Mouse (Mus musculus): Measurements from ENCODE around the gene Amer3. TPM values are rescaled to one million over a fixed set of nuclear protein-coding genes. Genes with fewer than 3 reads are reported as not detected.

Gene Amer3
- polyA plus RNA-seq, 1 experiment from 2014 or later, result 0.31 TPM

DNA sequence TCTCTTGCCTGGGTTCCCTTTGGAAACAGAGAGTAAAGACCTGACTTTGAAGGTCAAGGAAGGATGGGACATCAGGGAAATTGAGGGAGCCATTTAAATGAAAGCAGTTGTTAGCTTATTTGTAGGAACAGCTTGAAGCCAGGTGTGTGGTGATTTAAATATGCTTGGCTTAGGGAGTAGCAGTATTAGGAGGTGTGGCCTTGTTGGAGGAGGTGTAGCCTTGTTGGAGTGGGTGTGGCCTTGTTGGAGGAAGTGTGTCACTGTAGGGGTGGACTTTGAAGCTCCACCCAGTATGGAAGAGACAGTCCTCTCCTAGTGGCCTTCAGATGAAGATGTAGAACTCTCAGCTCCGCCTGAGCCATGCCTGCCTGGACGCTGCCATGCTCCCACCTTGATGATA is 9.6 kb upstream of the Amer3 start:
- no peaks in the 10 kb centered on the region for H3K36me3 ChIP-seq (ENCODE audit: control insufficient read depth, insufficient read depth)
- no peaks in the 10 kb centered on the region for H3K27me3 ChIP-seq (replicated peaks; ENCODE audit: control insufficient read depth, insufficient read depth, low read length)
- ATAC-seq, result no peak
- H3K9me3 ChIP-seq (ENCODE audit: control insufficient read depth), result no peaks in the 10 kb centered on the region
- WGBS, result 95% methylated on average over 2 of the region's 2 CpGs
- no peak overlapping the region for H3K4me3 ChIP-seq (ENCODE audit: low read depth, low read length)
- no peak overlapping the region for H3K9ac ChIP-seq (ENCODE audit: low read depth, low read length)
- TF ChIP-seq CTCF (IDR thresholded peaks at IDR 0.05; ENCODE audit: low read depth), result no peak
- H3K4me2 ChIP-seq (replicated peaks; ENCODE audit: low read depth), result no peak overlapping the region
- no peaks in the 10 kb centered on the region for H3K4me1 ChIP-seq (replicated peaks; ENCODE audit: control insufficient read depth, insufficient read depth, low read length)
- no peak overlapping the region for H3K27ac ChIP-seq (ENCODE audit: low read depth, low read length)

- no peak for ATAC-seq
- Histone ChIP-seq H3K4me1 (replicated peaks; ENCODE audit: control insufficient read depth, insufficient read depth, low read length) (no peaks in the 10 kb centered on the region), H3K4me2 (replicated peaks; ENCODE audit: low read depth) (no peak overlapping the region), H3K9ac (ENCODE audit: low read depth, low read length) (no peak overlapping the region), H3K4me3 (ENCODE audit: low read depth, low read length) (no peak overlapping the region), H3K27ac (ENCODE audit: low read depth, low read length) (no peak overlapping the region), H3K36me3 (ENCODE audit: control insufficient read depth, insufficient read depth) (no peaks in the 10 kb centered on the region), H3K27me3 (replicated peaks; ENCODE audit: control insufficient read depth, insufficient read depth, low read length) (no peaks in the 10 kb centered on the region), H3K9me3 (ENCODE audit: control insufficient read depth) (no peaks in the 10 kb centered on the region)
- no peak for TF ChIP-seq CTCF (IDR thresholded peaks at IDR 0.05; ENCODE audit: low read depth)
- WGBS, result 82% methylated on average over 6 of the region's 6 CpGs
Observed at GRCm38 (mm10) chr1:34571431-34571830, 8.0 kb upstream of the Amer3 start.

DNA sequence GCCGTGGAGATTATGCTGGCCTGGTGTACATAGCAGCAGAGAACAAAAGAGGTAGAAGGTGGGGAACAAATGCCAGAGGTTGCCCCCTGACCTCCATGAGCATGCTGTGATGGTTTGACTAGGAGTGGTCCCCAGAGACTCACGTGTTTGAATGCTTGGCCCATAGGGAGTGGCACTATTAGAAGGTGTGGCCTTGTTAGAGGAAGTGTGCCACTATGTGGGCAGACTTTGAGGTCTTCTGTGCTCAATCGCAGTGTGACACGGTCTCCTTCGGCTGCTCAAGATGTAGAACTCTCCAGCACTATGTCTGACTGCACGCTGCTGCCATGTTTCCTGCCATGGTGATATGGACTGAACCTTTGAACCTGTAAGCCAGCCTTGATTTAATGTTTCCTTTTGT is 6.2 kb upstream of the Amer3 start:
- H3K4me2 ChIP-seq (replicated peaks; ENCODE audit: low read depth), result no peak overlapping the region
- H3K4me3 ChIP-seq (ENCODE audit: low read depth, low read length), result no peak overlapping the region
- no peaks in the 10 kb centered on the region for H3K9me3 ChIP-seq (ENCODE audit: control insufficient read depth)
- H3K27me3 ChIP-seq (replicated peaks; ENCODE audit: control insufficient read depth, insufficient read depth, low read length), result 0 out of 2 replicates have a peak, but pooled peaks cover 3% of the 10 kb centered on the region
- no peaks in the 10 kb centered on the region for H3K4me1 ChIP-seq (replicated peaks; ENCODE audit: control insufficient read depth, insufficient read depth, low read length)
- no peak overlapping the region for H3K27ac ChIP-seq (ENCODE audit: low read depth, low read length)
- ATAC-seq, result no peak
- TF ChIP-seq CTCF (IDR thresholded peaks at IDR 0.05; ENCODE audit: low read depth), result no peak
- WGBS, result 81% methylated on average over 6 of the region's 6 CpGs
- H3K36me3 ChIP-seq (ENCODE audit: control insufficient read depth, insufficient read depth), result no peaks in the 10 kb centered on the region
- H3K9ac ChIP-seq (ENCODE audit: low read depth, low read length), result no peak overlapping the region

GRCm38 (mm10) chr1:34579782-34580356 is 412 bp downstream of the Amer3 start:
- no peaks in the 10 kb centered on the region for H3K36me3 ChIP-seq (ENCODE audit: control insufficient read depth, insufficient read depth)
- H3K27ac ChIP-seq (ENCODE audit: low read depth, low read length), result no peak overlapping the region
- H3K4me2 ChIP-seq (replicated peaks; ENCODE audit: low read depth), result peak overlapping the region; percentile 48
- H3K9ac ChIP-seq (ENCODE audit: low read depth, low read length), result no peak overlapping the region
- no peak for TF ChIP-seq CTCF (IDR thresholded peaks at IDR 0.05; ENCODE audit: low read depth)
- ATAC-seq, result no peak
- peak overlapping the region; percentile 13 for H3K4me3 ChIP-seq (ENCODE audit: low read depth, low read length)
- no peaks in the 10 kb centered on the region for H3K4me1 ChIP-seq (replicated peaks; ENCODE audit: control insufficient read depth, insufficient read depth, low read length)
- no peaks in the 10 kb centered on the region for H3K9me3 ChIP-seq (ENCODE audit: control insufficient read depth)
- WGBS, result 2% methylated on average over 18 of the region's 18 CpGs
- peaks cover 19% of the 10 kb centered on the region for H3K27me3 ChIP-seq (replicated peaks; ENCODE audit: control insufficient read depth, insufficient read depth, low read length)

DNA sequence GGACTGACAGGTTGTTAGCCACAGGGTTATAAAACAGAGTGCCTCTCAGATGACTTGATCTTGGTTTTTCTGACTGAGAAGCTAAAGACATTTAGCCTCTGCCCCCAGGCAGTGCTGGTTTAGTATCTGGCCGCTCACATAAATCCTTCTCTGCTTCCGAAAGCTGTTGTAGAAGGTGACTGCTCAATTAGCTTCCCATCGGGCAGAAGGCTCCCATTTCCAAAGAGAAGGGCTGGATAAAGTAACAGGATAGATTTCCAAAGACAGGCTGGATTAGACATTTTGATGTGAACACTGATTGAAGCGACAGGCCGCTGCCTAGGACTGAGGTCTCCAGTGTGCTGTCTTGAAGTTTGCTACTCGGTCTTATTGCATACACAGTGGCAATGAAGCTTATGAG is 2.8 kb downstream of the Amer3 start:
- 76% methylated on average over 6 of the region's 6 CpGs for WGBS
- H3K27me3 ChIP-seq (replicated peaks; ENCODE audit: control insufficient read depth, insufficient read depth, low read length), result peaks cover 16% of the 10 kb centered on the region
- H3K27ac ChIP-seq (ENCODE audit: low read depth, low read length), result no peak overlapping the region
- no peaks in the 10 kb centered on the region for H3K9me3 ChIP-seq (ENCODE audit: control insufficient read depth)
- no peak overlapping the region for H3K4me3 ChIP-seq (ENCODE audit: low read depth, low read length)
- H3K4me1 ChIP-seq (replicated peaks; ENCODE audit: control insufficient read depth, insufficient read depth, low read length), result no peaks in the 10 kb centered on the region
- ATAC-seq, result no peak
- H3K36me3 ChIP-seq (ENCODE audit: control insufficient read depth, insufficient read depth), result no peaks in the 10 kb centered on the region
- H3K4me2 ChIP-seq (replicated peaks; ENCODE audit: low read depth), result no peak overlapping the region
- no peak for TF ChIP-seq CTCF (IDR thresholded peaks at IDR 0.05; ENCODE audit: low read depth)
- H3K9ac ChIP-seq (ENCODE audit: low read depth, low read length), result no peak overlapping the region

DNA sequence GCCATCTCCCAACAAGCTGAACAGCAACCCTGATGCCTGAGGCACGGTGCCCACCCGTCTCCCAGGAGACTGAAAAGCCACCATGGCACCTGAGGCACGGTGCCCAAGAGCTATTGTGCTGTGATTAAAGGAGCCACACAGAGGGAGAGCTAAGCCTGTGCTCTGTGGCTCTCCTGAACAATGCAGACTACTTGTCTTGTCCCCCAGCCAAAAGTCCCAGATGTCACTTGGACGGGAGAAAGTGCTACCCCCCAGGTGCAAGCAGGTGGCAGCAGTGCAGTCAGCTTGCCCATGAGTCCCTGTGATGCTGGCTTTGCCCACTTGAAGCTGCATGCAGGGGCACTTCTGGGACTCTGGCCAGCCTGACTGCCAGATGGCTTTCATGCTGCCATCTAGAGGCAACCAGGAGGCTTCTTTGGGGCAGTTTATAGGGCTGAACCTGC is 4.4 kb downstream of the Amer3 start:
- no peaks in the 10 kb centered on the region for H3K9me3 ChIP-seq (ENCODE audit: control insufficient read depth)
- H3K4me1 ChIP-seq (replicated peaks; ENCODE audit: control insufficient read depth, insufficient read depth, low read length), result no peaks in the 10 kb centered on the region
- 33% methylated on average over 4 of the region's 4 CpGs for WGBS
- ATAC-seq, result no peak
- H3K4me3 ChIP-seq (ENCODE audit: low read depth, low read length), result no peak overlapping the region
- H3K36me3 ChIP-seq (ENCODE audit: control insufficient read depth, insufficient read depth), result no peaks in the 10 kb centered on the region
- no peak overlapping the region for H3K27ac ChIP-seq (ENCODE audit: low read depth, low read length)
- TF ChIP-seq CTCF (IDR thresholded peaks at IDR 0.05; ENCODE audit: low read depth), result peak; percentile 25
- H3K9ac ChIP-seq (ENCODE audit: low read depth, low read length), result no peak overlapping the region
- H3K4me2 ChIP-seq (replicated peaks; ENCODE audit: low read depth), result no peak overlapping the region
- H3K27me3 ChIP-seq (replicated peaks; ENCODE audit: control insufficient read depth, insufficient read depth, low read length), result peaks cover 11% of the 10 kb centered on the region

DNA sequence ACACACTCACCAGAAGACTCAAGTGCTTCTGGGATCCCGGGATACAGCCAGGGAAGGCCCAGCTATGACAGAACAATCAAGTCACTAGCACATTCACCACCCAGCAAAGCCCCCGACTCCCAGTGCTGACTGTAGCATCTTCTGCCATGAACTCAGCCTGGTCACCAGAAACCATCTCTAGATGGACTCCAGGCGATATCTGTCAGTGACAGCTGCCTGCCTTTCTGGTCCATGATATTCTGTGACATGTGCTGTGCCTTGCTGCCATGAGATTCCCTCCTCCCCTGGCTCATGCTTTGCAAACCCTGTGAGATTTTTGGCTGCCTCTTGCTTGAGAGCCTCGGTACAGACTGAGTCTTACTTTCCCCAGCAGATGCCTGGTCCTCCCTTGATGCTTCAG is 5.3 kb downstream of the Amer3 start:
- no peak overlapping the region for H3K27ac ChIP-seq (ENCODE audit: low read depth, low read length)
- ATAC-seq, result no peak
- 73% methylated on average over 4 of the region's 4 CpGs for WGBS
- no peaks in the 10 kb centered on the region for H3K9me3 ChIP-seq (ENCODE audit: control insufficient read depth)
- no peaks in the 10 kb centered on the region for H3K4me1 ChIP-seq (replicated peaks; ENCODE audit: control insufficient read depth, insufficient read depth, low read length)
- H3K4me2 ChIP-seq (replicated peaks; ENCODE audit: low read depth), result no peak overlapping the region
- no peak for TF ChIP-seq CTCF (IDR thresholded peaks at IDR 0.05; ENCODE audit: low read depth)
- H3K27me3 ChIP-seq (replicated peaks; ENCODE audit: control insufficient read depth, insufficient read depth, low read length), result peaks cover 4% of the 10 kb centered on the region; the same call in 1 of the 2 replicates
- H3K4me3 ChIP-seq (ENCODE audit: low read depth, low read length), result no peak overlapping the region
- no peaks in the 10 kb centered on the region for H3K36me3 ChIP-seq (ENCODE audit: control insufficient read depth, insufficient read depth)
- H3K9ac ChIP-seq (ENCODE audit: low read depth, low read length), result no peak overlapping the region
